Mouse (Mus musculus) ovary, adult 18-20 months (tissue): Measurements from ENCODE around the gene Hilpda.

Source experiments
- DNase-seq: peaks from one replicate; pipeline ENCODE4 v3.0.0; 2022; ENCODE audit warnings: low spot score, mixed read lengths

Gene Hilpda

GRCm38 (mm10) chr6:29272312-29273072, at the start of gene Hilpda:
Gene Hilpda (plus strand): TSS chr6:29272488.
- peak; percentile 88 for DNase-seq

DNA sequence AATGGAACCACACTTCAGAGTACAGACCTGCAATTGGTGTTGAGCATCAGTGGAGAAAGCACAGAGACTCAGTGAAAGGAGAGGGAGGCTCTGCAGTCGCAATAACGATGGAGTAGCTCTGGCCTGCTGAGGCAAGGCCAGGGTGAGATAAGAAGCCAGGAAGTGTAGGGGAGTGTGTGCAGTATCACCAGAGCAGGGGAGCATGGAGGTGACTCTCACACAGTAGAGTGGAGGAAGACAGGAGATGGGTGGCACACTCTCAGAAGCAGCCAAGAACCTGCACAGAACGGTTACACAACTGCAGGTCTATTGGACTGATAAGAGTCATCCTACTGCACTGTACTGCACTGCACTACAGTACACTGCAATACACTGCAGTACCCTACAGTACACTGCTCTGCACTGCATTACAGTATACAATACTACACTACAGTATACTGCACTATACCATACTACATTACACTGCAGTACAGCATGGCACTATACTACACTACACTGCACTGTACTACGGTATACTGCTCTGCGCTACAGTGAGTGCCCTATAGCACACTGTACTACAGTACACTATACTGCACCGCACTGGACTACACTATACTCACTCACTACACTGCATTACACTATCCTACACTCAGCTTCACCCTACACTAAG, 42.9 kb upstream of the Hilpda start:
- DNase-seq, result no peak

DNA sequence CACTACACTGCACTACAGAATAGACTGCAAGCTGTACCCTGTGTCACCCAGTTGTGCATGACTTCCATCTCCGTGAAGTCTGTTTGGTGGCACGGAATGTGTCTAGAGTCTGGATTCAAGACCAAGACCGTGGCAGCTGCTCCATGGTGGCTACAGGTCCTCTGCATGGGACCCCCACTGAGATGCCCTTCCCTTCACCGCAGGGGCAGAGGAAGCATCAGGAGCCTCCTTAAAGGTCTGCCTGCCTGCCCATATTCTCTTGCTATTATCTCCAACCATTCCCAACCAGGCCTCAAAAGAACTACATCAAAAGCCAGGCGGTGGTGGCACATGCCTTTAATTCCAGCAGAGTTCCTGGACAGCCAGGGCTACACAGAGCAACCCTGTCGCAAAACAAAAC, 41.9 kb upstream of the Hilpda start:
- no peak for DNase-seq

DNA sequence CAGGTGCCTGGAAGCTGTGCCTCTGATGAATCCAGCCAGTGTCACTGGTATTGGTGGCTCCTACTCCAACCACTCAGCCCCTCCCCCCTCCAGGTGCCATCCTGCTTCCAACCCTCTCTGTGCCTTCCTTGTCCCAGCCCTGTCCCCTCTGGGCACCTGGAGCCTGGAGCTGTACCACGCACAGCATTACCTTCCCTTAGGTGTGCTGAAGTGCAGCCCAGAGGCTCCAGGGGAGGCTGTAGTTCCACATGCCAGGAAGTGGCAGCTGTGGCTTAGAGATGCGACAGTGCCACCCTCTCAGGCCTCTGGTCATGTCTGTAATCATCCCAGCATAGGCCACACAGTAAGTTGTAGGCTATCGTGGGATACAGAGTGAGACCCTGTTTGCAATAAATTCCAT, 40.5 kb upstream of the Hilpda start:
- no peak for DNase-seq

- no peak for DNase-seq
Observed at GRCm38 (mm10) chr6:29232321-29232720, 40.0 kb upstream of the Hilpda start.

GRCm38 (mm10) chr6:29233710-29234109, 38.6 kb upstream of the Hilpda start:
- DNase-seq, result no peak

GRCm38 (mm10) chr6:29234272-29234671, 38.0 kb upstream of the Hilpda start:
- no peak for DNase-seq

DNA sequence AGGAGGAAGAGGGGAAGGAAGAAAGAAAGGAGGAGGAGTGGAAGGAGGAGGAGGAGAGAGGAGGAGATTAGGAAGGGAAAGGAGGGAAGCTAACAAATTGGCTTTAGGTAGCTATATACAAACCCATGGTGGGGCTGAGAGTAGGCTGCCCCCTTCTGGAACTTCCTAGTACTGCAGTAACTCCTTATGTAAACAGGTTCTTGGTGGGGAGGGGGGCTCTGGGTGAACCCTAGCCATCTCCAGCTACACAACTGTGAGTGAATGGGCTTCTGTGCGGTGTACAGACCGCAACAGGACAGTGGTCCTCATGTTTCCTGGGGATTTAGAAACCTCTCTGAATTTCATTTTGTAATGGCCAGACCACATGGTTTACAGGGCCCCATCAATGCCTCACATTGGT, 31.5 kb upstream of the Hilpda start:
- DNase-seq, result no peak

DNA sequence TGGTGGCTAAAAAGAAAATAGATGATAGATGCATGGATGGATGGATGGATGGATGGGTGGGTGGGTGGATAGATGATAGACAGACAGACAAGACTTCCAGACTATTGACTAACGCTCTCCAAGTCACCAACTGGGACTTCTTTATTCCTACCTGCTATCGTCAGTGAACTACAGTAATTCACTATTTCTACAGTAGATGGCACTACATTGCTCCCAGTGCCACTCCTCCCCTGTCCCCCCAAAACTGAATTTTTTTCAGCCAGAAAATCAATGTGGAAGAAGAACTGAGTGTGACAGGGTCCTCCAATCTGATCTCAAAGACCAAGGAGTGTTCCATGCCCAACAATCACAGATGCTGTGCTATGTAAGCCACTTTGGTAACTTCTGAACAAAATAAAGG, 30.6 kb upstream of the Hilpda start:
- no peak for DNase-seq

- DNase-seq, result no peak
Observed at GRCm38 (mm10) chr6:29242265-29242664, 30.0 kb upstream of the Hilpda start.

DNA sequence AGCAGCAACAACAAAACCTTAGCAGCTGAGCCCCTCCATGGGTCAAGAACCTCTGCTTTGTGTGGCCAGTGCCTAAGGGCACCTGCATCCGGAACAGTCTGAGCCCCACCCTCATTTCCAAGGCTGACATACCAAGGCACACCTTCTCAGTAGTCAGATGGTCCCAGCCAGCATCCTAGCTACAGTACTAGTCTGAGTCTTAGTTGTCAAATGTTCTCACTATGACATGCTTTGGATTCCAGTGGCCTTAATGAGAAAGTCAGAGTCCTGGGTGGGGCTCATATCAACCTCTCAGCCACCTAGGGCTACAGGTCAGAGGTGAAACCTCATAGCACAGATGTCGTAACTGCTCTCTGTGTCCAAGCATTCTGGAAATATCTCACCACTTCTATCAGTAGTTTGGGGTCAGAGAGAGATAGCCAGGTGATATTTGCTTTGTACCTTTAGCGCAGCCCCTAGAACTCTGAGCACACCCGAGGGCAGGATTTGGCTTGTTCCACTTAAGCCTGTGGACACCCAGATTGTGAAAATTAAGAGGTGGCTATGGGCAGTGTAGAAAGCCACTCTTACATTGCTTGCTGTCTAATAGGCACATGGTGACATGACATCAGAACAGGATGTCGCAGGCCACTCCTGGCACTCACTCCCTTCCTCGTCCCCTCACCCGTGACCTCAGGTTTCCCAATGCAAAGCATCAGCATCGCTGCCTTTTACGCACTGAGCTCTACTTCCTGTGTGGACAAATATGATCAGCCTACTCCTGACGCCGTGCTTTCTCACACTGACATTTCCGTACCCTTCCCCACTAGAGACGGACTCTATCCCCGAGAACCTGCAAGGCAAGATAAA, 26.8 kb upstream of the Hilpda start:
- no peak for DNase-seq

DNA sequence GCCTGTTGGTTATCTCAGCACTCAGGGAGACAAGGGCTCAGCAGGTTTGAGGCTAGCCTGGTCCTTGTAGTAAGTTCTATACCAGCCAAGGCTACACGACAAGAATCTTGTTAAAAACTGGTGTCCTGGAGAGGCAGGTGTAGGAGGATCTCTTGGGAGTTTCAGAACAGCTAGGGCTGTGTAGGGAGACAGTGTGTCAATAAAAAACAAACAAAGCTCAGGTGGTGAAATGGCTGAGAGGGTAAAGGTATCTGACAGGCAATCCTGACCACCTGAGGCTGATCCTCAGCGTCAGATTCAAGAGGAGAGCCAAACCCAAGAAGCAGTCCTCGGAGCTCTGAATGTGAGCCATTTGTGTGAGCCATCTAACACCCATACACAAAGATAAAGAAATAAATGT, 26.1 kb upstream of the Hilpda start:
- DNase-seq, result no peak

- no peak for DNase-seq
Observed at GRCm38 (mm10) chr6:29246585-29246984, 25.7 kb upstream of the Hilpda start.

DNA sequence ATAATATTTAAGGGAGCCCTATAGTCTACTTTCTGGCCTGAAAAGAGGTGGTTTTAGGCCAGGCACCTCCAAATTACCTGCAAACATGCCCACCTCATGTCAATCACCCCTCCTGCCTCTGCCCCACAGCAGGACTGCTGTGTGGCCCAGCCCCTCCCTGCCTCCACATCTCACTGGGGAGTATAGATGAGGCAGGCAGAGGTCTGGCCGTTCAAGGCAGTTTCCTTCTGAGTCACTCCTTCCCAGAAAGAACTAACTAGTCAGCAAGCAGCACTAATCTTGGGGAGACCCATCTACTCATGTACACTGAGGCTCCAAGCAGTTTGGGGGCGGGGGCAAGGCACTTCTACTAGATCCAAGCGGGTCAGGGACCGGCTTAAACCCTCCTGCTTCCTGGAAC, 25.2 kb upstream of the Hilpda start:
- DNase-seq, result no peak

GRCm38 (mm10) chr6:29259418-29259817, 12.9 kb upstream of the Hilpda start:
- DNase-seq, result no peak

DNA sequence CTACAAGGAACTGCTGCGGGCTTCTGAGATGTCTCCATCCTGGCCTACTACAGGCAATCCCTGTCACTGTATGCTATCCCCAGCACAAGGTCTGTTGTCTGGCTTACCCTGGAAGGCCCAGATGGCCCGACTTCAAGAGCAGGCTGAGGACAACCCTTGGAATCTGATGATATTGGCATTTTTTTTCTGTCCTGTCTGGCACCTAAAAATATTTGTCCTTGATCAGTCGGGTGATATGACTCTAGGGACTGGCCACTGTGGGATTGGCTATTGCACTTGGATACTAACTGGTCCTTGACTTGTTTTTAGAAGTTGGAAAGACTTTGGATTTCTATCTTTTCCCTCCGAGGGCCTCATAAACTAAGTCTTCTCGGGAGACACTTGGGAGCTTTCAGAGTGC, 10.5 kb upstream of the Hilpda start:
- no peak for DNase-seq

- DNase-seq, result peak; percentile 30
Observed at GRCm38 (mm10) chr6:29263650-29264455, 8.4 kb upstream of the Hilpda start.

- DNase-seq, result no peak
Observed at GRCm38 (mm10) chr6:29264456-29264781, 7.9 kb upstream of the Hilpda start.

DNA sequence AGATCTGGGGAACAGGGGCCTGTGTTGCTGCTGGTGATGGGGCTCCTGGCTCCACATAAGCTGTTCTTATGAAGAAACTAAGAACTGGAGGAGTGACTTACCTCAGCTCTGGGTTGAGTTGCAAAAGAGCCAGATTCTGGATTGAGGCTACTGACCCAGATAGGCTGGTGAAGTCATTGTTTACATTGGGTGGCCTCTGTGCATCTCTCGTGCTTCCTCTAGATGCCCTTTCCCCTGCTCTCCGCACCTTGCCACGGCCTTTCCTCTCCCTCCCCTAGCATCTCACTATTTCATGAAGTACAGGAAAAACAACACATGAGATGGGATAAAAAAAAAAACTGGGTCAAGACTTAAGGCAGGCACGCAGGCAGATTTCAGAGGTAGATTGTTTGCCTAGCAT, 5.4 kb upstream of the Hilpda start:
- no peak for DNase-seq

GRCm38 (mm10) chr6:29269006-29269668, 3.2 kb upstream of the Hilpda start:
- no peak for DNase-seq

DNA sequence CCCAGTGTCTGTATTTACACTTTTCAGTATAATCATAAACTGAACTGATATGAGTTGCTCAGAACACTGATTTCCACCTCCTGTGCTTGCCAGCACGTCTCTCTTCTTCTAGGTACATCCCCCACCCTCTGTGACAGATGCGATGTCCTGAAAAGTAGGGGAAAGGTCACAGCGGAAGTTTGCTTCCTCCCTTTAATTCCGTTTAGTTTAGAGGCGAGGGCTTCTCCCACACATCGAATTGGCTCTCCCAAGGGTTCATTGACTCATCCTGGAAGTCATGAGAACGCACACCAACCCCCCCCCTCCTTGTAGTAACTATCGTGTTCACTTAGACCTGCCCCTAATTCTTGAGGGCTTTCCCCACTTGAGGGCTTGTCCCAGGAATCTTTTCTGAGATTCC, 1.3 kb upstream of the Hilpda start:
- no peak for DNase-seq

DNA sequence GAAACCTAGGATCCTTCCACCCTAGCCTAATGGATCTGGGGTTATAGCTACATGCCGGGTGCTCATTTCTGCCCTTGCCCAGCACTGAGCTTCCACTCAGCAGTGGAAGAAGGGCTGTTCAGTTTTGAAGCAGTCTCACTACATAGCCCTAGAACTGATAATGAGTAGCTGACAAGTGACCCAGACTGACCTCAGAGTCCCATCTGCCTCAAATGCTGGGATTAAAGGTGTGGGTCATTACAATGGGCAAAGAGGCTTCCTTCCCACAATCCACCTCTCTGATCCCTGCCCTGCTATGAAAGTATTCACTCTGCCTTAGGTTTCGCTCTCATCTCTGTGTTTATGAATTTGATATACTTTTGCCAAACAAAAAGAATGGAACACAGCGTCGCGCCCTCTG, 4.5 kb downstream of the Hilpda start:
- DNase-seq, result no peak
